Mouse (Mus musculus): ENCODE measurements around the gene Samd4. TPM values are rescaled to one million over a fixed set of nuclear protein-coding genes. Genes with fewer than 3 reads are reported as not detected.

Gene Samd4
- total RNA-seq, 2 experiments from 2014 or later: 34.2 to 54.3 TPM

DNA sequence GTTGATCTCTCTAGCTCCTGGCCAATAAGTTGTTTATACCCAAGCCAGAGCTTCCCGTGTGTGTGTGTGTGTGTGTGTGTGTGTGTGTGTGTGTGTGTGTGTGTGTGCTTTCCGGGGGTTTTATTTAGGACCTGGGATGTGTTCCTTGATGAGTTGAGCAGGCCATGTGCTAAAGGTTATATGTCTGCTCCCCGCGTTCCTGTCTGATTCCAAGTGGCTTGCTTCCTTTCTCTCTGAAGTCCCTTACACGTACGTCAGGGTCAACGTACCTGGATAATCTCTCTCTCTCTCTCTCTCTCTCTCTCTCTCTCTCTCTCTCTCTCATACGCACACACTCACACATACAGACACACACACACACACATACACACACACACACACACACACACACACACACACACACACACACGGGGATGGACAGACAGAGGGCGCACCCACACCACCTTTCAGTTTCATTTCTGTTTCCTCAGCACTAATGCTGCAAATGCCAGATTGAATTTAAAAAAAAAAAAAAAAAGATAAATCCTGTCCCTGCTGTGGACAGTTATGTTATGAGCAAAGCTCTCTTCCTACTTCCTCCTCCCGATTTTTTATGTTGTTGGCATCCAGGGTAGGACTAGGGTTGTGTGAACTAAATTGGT, 117.6 kb downstream of the Samd4 start:
- DNase-seq: peak; percentile 30

DNA sequence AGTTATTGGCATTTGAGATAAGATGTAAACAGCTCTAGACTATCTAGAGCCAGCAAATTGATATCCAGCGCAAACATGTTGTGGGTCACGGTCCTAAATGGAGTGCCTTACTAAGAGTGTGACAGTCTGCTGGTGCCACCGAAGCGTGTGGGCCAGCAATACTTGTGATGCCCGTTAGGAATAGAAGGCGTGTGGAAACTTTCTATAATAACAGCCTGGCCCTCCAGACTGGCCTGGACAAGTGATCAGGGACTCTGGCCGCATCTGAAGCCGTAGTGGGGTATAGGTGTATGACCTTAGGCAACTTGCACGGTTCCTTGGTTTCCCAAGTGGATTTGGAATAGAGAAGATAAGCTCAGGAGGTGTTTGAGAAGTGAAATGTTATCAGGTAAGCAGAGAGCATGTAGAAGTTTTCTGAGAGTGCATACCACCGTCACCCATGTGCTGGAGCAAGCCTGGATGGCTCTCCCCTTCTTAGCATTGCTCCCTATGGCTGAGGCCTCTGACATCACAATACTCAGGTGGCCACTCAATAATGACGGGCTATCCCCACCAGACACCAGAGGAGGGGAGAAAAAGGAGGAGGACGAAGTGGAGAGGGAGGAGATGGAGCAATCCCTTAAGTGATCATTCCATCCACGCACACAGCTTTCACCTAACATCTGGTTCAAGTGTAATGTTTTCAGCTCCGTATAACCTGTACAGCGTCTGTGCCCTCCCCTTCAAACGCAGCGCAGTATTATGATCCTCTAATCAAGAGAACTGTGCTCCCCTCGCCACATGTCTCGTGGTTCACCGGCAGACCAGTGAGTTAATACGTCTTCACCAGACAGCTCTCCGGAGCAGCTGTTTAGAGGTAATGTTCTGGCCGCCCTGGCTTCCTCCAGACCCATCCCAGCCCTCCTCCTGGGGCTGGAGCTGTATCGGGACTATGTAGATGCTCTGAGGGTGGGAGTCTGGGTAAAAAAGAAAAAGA, 118.4 kb downstream of the Samd4 start:
- DNase-seq: no peak

DNA sequence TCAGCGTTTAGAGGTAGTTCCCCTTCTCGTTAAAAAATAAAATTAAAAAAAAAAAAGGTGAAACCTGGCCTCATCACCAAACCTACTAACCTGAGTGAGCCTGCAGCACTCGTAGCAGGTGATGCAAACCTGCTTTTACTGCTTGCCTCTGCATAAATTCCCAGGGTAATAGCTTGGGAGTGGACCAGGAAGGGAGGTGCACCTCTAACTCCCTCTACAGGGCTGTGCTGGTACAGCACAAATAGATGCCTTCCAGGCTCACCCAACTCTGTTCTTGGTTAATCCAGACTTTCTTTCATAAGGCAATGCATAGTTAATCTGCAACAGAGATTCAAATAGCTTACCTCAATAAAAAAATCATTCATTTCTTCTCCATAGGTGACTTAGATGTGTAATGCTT, 121.5 kb downstream of the Samd4 start:
- peak; percentile 24 for DNase-seq

DNA sequence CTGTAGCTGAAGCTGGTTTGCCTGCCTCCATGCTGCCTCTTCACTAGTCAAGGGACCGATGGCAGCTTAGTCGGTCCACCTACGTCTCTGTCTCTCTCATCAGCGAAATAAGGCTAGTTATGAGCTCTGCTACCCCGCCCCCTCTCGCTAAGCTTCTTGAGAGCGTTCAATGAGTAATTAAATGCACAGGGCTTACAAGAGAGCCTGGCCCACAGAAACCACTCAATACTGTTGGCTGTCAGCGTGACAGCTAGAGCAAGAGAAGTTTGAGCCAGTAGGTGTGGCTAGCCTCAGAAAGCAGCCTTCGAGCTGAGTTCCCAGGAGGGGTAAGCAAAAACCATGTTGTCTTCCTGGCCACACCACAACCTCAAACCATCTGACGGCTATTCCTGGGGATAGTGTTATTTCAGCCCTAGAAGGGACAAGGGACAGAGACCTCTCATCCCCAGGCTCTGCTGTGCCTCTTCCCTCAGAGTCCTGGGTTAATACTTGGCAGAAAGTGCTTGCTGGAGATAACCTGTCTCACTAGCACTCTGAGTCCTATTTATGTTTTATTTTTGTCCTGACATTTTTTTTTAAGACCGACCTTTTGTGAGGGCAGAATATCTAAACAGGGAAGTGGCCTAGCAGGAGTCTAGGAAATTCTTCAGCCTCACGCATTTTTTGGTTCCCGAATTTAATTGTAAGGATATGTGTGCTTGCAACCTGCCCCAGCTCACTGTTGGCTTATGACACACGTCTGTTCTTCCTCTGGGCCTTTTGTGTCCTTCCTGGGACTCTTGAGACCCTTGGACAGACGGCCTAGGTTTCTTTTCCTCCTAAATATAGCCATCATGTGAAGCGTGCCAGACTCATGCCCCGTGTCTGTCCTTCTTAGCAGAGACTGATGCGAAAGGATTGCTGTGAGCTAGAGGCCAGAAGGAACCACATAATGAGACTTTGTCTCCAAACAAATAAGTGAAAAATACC, 128.8 kb downstream of the Samd4 start:
- DNase-seq: peak; percentile 31

DNA sequence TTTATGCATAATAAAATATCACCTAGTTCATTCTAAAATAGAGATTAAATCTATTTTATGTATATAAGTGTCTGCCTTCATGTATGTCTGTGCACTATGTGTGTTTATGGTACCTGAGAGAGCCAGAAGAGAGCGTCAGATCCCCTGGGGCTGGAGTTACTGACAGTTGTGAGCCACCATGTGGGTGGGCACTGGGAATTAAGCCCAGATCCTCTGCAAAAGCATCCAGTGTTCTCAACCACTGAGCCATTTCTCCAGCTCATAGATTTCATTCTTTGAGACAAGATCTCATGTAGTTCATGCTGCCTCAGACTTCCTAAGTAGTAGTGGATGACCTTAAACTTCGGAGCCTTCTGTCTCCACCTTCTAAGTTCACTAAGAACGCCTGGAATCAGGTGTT, 133.0 kb downstream of the Samd4 start:
- no peak for DNase-seq

DNA sequence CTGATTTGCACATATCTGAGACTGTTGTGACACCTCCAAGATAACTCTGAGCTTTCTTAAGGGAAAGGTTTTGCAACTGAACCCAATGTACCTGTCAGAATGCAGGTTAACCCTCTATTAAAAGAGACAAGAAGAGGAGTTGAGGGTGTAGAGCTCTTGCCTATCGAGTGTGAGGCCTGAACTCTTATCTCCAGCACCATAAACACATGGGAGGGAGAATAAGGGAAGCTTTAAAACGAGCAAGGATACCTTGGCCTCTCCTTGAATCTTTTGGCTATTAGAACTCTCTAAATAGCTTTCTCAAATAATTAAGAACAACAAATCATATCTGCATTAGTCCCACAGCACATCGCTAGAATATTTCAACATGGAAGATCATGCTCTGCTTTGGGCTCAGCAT, 135.0 kb downstream of the Samd4 start:
- no peak for DNase-seq

DNA sequence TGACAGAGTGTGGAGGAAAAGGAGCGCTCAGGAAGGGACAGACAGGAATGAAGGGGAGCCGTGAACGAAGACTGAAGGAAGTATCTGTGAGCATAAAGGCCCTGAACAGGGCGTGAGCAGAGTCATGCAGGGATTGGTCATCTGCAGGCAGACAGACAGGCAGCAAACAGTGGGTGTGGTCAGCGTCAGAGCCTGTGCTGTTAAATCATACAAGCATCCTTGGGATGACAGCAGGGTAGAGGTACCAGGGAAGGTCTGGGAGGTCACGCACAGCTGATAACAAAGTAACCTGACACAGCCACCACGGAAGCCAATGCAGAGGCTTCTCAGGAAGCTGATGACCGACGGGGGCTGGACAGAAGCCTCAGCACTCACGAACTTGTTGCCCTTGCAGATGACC, 138.2 kb downstream of the Samd4 start:
- no peak for DNase-seq

DNA sequence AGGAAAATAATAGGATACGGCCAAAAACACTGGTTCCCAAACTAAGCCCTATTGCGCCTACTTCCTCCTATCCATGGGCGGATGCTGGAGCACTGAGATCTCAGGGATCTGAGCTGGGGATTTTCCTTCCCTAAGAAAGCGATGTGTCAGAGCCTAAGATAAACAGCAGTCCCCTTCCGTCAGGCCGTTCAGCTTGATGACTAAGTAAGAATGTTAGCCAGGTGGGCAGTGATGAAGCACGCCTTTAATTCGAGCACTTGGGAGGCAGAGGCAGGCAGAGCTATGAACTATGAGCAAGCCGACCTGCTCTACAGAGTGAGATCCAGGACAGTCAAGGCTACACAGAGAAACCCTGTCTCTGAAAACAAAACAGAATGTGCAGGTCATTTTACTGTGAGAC, 140.9 kb downstream of the Samd4 start:
- DNase-seq: no peak

DNA sequence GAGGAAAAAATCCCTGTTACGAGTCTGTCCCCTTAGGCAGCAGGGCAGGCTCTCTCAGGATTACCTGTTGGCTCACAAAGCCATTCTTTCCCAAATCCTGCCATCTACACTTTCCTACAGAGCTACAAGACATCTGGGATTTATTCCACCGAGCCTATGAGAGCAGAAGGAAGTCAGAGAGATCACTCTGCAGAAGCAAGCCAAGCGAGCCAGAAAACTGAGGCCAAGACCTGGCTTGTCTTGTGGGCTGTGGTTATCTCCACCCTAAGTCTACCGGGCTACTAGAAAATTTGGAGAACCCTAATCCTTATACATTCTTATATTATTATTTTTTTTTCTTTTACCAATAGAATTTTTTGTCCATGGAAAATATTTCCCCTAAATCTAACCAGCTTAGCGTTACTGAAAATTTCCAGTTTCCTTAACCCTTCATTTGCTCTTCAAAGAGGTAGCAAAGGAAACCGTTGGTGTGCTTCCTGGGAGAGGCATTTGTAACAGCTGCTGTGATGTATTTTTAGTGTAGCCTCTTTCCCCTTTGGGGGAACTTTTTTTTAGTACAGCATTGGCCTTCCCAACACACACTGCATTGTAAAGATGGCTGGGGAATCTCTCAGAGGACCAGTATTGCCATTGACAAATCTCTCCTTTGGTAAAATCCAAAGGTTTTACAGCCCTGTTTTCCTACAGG, 144.9 kb downstream of the Samd4 start:
- no peak for DNase-seq

DNA sequence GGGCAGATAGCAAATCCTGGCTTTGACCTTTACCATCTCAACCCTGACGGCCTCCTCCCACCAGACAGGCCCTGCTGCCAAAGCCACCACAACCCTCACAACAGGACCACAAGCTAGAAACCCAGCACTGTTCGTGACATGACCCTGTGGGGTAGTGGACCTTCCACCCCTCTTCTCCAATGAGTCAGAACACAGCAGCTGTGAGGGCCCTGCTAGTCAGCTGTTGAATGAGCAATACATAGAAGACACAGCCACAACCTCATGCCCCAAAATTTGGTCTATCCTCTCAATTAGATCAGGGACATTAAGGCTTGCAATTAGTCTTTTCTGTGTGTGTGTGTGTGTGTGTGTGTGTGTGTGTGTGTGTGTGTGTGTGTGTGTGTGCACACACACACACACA, 148.9 kb downstream of the Samd4 start:
- DNase-seq: no peak

DNA sequence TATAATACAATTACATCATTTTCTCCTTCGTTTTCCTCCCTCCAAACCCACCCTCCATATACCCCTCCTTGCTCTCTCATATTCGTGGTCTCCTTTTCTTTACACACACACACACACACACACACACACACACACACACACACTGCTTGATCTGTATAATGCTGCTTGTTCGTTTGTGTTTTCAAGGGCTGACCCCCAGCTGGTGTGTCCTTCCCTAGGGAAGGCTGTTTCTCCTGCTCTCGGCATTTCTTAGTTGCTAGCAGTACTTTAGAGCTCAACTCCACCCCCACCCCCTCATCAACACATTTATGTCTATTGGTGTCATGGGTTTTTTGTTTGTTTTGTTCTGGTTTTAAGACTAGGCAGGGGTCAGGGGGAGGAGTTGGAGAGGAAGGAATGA, 149.5 kb downstream of the Samd4 start:
- no peak for DNase-seq

DNA sequence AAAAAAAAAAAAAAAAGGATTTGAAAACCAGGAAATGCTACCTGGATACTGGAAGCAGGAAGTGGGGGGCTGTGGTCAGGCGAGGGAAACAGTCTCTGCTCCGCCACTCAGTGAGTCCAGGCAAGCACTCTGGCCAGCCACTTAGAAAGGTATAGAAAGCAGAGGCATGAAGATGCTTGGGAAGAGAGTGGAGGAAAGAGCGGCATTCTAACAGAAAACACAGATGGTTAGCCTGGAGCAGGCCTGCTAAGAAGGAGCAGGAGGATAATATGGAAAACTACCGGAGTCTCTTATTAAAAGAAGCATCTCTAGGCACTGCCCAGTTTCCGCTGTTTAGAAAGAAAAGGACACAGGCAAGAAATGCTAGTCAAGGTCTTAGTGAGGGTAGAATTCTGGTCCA, 150.8 kb downstream of the Samd4 start:
- DNase-seq: no peak

DNA sequence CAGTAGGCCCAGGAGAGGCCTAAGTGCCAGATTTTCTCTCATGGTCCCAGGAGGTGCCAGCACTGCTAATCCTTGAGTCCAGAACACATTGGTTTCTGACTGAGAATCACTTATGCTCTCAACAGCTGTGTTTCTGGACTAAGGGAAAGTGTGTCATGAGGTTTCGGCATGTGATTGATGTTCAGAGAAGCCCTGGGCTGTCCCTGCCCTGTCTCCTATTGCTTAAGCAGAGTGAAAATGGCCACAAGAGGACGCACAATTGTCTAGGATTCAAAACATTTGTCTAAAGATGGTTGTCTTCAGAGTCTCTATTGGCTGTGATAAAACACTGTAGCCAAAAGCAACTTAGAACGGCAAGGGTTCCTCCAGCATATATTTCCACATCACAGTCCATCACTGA, 159.0 kb downstream of the Samd4 start:
- no peak for DNase-seq

DNA sequence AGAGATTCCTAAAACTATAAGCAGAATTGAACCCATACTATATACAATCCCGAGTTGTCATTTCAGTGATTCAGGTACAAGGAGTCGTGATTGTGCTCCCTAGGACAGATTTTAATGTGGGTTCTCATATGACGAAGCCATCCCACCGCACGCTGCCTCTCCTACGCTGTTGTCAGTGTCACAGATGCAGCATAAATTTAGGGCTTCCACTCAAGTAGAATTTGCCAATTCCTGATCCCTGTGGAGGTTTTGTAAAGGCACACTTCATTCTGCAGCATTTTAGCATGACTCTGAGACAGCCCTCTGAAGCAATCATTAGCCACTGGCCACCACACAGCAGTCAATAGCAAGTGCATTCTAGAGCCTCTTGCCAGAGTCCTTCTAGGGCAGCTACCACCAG, 166.4 kb downstream of the Samd4 start:
- no peak for DNase-seq

DNA sequence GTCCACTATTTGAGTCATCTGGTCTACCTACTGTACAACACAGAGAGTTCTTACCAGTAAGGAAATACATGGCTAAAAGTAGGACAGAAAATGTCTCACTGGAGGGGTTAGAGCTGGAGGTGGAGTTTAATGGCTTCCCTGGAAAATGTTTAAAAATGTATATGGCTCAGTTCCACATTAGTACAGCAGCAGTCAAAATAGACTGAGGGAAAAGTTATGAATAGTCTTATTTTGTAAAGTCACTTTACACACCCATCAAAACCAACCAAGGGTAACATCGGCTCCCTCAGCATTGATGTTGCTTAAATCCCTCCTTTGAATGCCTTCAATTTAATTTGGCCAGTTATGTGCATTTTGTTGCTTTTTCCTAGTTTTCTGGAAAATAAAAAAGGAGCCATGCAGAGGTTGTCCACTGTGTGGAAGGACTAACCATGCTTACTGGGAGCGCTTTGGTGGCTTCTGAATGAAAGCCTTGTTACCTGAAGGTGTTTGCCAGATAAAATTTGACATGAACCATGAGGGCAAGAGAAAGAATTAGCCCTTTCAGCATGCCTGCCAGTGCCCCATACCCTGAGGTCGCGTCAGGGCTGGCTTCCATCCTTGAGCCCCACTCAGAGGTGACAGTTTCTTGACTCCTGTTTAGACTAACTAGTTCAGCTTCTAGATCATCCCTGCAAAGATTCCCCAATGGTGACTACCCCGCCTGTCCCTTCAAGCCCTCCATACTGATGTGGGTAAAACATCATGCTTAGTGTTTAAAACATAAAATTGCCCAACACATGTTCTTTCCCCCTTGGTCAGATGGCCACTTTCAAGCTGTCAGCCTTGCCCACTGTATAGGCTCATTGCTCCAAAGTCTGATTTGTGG, 169.3 kb downstream of the Samd4 start:
- no peak for DNase-seq

DNA sequence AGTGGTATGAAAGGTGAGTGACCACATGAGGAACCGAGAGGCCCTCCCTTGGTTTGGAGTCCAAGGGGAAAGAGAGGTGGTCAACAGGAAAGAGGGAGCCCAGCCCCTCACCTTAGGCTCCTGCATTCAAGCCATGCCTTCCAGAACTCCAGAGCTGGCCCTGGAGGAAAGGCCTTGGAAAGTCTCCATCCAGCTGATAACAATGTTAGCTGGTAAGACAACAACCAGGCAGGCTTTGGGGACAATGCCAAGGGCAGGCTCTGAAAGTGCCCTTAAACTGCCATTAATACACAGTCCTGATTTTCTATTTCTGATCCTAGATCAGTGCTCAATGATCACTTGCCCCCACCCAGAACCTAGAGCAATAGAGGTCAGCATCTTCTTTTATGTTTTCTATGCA, 170.4 kb downstream of the Samd4 start:
- DNase-seq: no peak

DNA sequence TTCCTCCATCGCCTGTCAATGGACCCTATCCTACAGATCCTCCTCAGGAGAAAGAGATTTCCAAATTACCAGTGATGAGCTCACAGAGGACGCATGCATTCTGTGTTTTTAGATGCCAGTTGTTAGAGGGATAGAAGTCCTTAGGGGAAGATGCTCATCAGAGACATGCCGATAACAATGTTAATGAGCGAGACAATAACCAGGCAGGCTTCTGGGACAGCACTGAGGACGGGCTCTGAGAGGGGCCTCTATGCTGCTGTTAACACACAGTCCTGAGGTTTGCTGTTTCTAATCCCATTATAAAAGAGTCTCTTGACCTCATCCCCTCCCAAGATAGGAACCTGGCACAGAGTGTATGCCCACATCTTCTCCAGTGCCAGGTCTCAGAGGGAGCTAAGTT, 171.2 kb downstream of the Samd4 start:
- DNase-seq: no peak

DNA sequence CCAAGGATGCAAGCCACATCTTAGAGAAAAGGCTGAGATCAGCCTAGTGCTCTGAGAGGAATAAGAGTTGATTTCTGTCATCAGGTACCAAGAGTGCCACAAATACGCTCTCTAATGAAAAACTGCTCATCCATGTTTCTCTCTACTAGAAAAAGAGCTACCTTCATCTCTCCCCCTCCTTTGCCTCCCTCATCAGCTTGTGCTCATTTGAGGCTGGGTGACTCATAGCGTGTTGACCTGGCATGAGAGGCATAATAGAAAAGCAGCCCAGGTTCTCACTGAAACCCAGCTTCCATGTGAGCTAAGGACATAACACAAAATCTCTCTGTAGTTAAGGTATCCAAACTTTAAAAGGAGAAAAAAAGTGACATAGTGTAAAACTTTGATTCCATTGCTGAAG, 176.3 kb downstream of the Samd4 start:
- DNase-seq: no peak

DNA sequence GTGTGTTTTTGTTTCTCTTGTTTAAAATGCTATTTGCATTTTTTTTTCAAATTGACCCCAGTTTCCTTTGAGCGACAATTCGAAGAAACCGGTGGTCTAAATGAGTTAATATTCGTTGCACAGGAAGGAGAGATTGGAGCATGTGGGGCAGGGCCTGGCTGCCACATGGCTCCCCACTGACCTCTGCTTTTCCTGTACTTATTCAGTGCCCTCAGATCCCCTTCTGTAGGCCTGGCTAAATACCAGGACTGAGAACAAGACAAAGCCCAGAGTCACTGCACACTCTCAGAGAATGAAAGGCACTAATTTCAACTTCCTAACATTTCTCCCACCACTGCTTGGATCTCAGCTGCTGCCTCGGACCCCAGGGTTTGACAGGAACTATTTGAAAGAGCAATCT, 182.4 kb downstream of the Samd4 start:
- DNase-seq: no peak

DNA sequence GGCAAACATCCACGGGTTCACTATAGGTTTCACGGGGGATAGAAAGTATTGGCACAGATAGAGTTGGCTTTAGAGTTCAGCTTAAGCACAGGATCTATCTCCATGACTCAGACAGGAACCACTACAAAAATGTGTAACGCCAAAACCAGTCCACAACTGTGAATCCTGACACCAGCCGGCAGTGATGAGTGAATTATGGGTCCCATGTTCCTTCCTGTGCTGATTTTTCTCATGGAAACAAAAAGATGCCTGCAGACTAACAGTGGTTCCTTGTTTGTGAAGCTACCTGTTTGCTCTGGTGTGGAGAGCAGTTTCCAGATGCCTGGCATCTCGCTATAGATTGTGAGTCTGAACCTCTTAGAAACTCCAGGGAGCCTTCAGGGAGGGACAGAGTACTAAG, 184.2 kb downstream of the Samd4 start:
- no peak for DNase-seq
